Mouse (Mus musculus) left cerebral cortex, postnatal 4 days (tissue): ENCODE data around the gene Pom121. TPM values are rescaled to one million over a fixed set of nuclear protein-coding genes. Genes with fewer than 3 reads are reported as not detected.
A peak's percentile ranks its signal among the peaks of the same experiment; 100 is the strongest.
"Not testable (repeated sequence)": the region's sequence is repeated elsewhere in the genome, so short reads cannot be mapped to it uniquely, and the experiment has no call there.

Experiments
- DNase-seq: peaks from one replicate; pipeline ENCODE4 v3.0.0-alpha.2; 2022
- intact Hi-C: fragments of 180-260 bp; cut with DNase I; formaldehyde crosslinking; loops from one replicate; pipeline ENCODE4 v1.15.1; 2025
- total RNA-seq, 2 experiments: library from RNA; stranded (reverse); gene quantifications; 2 replicates each; pipeline ENCODE4 v1.2.3; 2021

Gene Pom121
- total RNA-seq, 2 experiments from 2014 or later = 44.9 to 45.4 TPM

DNA sequence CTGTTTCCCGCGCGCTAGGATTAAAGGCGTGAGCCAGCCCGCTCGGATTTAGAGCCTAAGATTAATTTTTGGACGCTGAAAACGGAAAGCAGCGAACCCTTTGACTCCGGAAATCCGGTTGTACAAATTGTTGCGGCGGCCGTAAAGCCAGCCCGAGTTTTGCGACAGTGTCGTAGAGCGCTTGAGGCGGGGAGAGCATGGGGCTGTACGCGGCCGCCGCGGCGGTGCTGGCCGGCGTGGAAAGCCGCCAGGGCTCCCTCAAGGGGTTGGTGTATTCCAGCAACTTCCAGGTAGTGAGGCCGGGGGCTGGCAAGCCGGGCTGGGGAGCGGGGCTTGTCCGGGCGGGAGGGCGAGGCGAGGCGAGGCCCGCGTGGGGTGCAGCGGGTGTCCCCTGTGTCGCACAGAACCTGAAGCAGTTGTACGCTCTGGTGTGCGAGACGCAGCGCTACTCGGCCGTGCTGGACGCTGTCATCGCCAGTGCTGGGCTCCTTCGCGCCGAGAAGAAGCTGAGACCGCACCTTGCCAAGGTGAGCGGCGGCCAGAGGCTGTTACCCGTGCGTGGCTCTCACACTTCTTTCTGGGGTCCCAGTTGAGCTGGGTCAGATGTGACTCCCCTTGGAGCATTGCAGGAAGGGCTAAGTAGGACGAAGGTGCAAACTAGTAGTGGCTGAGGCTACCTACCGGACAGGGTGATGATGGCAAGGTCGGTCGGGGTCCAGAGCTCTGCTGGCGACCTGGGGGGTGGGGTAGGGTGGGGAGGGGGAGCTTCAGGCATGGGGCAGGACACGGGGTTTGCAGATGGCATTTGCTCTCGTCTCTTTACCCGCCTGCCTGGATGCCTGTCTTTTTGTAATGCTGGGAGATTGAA is 24.3 kb downstream of the Pom121 start, which contains the start of gene Nsun5:
Gene Nsun5 (plus strand): TSS at position 167 of the 868 bp plus-strand sequence.
- DNase-seq = peak; percentile 97
- intact Hi-C loops = loop anchor here (10.0 kb wide), 1 partner anchor 145 kb away; no protein-coding TSS in a partner anchor

- DNase-seq, intact Hi-C loops: not testable (repeated sequence)
Observed at GRCm38 (mm10) chr5:135369196-135369595, 25.1 kb downstream of the Pom121 start.

DNA sequence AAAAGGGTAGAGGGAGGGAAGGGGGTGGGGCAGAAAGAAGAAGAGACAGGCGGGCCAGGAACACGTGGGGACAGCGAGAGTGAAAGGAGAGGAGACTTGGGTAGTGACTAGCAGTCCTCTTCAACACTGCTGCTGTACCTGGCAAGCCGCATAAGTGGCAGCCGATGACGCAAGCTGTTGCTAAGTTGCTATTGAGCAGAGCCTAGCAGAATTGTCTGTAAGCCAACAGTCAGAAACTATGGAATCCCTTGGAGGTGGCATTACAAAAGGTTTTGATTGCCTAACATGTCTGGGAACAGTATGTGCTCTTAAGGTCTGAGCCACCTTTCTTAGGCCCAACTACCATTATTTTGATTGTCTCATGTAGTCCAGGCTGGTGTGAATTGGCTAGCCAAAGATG is 26.0 kb downstream of the Pom121 start:
- intact Hi-C loops = no loop called here
- no peak for DNase-seq

- no peak for DNase-seq
- intact Hi-C loops = no loop called here
Observed at GRCm38 (mm10) chr5:135367841-135368240, 26.5 kb downstream of the Pom121 start.

DNA sequence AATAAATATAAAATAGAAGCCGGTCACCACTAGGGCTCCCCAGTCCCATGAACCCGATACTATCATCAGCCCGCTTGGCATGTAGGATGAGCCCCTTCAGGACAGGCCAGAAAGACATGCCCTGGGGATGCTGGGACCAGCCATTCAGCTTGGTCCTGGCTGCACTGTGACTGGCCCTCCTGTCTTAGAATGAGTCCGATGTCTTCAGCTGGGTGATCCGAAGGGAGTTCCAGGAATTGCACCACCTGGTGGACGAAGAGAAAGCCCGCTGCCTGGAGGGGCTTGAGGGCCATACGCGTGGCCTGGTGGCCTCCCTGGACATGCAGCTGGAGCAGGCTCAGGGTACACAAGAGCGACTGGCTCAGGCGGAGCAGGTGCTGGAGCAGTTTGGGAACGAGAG is 30.8 kb downstream of the Pom121 start:
- intact Hi-C loops = no loop called here

GRCm38 (mm10) chr5:135362572-135362971 is 31.8 kb downstream of the Pom121 start:
- intact Hi-C loops = no loop called here
- DNase-seq = no peak

More for the DNA sequence above, 30.8 kb downstream of the Pom121 start:
- peak; percentile 39 for DNase-seq

GRCm38 (mm10) chr5:135359772-135360171 is 34.6 kb downstream of the Pom121 start:
- intact Hi-C loops = no loop called here
- DNase-seq = no peak

GRCm38 (mm10) chr5:135357556-135357955 is 36.8 kb downstream of the Pom121 start:
- intact Hi-C loops = no loop called here
- DNase-seq = no peak

DNA sequence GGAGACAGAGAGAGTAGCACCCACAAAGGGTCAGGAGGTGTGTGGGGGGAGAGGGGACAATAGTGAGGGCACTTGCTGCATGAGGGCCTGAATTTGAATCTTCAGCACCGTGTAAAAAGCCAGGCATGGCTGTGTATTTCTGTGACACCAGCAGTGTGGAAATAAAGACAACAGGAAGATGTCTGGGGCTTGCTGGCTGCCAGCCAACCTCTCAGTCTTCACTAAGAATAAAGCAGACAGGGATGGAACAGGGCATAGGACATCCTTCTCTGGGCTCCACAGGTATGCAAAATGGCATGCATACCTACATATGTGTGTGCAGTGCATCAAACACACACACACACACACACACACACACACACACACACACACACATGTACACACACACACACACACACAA is 38.3 kb downstream of the Pom121 start:
- intact Hi-C loops = no loop called here
- DNase-seq = no peak

- no peak for DNase-seq
- intact Hi-C loops = no loop called here
Observed at GRCm38 (mm10) chr5:135353564-135353963, 40.8 kb downstream of the Pom121 start.

DNA sequence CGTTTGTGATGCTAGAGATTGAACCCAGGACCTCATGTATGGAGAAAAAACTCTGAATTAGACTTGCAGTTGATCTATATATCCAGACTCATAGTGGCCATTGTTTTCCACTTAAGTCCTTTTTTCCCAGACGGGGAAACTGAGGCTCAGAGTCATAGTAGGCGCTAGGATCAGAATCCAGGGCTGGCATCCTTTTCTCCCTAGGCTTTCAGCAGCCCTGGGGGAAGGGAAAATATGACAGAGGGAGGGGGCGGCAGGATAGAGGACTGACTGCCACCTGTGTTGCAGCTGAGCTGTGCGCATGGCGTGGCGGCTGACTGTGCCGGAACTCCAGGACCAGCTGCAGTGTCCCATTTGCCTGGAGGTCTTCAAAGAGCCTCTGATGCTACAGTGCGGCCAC is 41.4 kb downstream of the Pom121 start, which contains the start of gene Trim50:
Gene Trim50 (plus strand): TSS at position 301 of the 400 bp plus-strand sequence.
- no peak for DNase-seq
- intact Hi-C loops = no loop called here

DNA sequence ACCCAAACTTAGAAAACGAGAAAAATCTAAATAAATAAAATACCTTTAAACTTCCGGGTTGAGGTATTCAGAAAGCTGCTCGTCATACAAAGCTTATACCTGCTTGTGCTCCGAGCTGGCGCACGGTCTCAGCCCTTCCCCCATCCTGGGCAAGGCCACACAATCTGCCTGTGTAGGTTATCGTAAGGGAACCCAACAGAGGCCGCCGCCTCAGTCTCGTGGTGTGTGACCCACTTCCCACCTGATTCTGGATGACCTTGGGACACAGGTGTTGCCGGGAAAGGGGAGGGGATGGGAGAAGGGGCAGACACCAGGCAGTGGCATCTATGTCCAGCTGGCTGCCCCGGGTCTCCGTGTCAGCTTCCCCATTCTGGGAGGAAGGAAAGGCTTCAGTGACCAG is 42.7 kb downstream of the Pom121 start:
- intact Hi-C loops = no loop called here
- no peak for DNase-seq

DNA sequence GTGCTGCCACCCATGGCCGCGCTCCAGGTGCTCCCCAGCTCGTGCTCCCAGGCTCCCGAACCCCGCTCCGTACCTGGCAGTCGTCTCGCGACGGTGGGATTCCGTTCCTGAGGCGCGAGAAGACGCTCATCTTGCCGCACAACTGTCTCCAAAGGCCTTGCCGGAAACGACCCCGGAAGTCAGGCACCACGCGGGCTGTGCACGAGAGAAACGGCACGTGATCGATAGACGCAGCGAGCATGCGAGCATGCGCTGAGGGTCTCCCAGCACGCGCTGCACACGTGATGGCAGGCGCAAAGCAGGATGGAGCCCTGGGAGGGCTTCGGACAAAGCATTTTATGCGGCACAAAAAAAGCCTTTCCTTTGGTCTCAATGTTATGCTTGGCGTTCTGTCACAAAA is 44.5 kb downstream of the Pom121 start, which contains the start of gene Fkbp6:
Gene Fkbp6 (minus strand): TSS at position 183 of the 400 bp plus-strand sequence.
- no peak for DNase-seq
- intact Hi-C loops = no loop called here

DNA sequence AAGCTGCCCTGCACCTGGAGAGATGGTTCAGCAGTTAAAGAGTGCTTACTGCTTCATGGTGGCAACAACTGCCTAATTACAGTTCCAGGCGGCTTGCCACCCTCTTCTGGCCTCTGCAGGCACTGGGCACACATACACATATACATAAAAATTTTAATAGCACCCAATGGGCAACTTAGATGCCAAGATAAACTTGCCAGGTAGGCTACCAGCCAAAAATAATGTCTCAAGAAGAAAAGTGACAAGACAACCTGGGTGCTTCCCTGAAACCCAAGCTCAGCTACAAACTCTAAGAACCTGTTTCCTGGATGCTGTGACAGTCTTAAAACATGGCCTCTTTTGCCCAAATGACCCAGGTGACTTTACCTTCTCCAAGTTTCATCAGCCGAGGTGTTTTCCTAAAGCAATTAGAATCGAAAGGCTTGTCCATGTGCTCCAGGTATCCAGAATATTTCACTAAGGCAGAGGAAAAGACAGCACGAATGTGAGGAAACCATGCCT is 46.8 kb downstream of the Pom121 start:
- no peak for DNase-seq
- intact Hi-C loops = no loop called here

- intact Hi-C loops = no loop called here
- no peak for DNase-seq
Observed at GRCm38 (mm10) chr5:135346430-135346829, 47.9 kb downstream of the Pom121 start.

DNA sequence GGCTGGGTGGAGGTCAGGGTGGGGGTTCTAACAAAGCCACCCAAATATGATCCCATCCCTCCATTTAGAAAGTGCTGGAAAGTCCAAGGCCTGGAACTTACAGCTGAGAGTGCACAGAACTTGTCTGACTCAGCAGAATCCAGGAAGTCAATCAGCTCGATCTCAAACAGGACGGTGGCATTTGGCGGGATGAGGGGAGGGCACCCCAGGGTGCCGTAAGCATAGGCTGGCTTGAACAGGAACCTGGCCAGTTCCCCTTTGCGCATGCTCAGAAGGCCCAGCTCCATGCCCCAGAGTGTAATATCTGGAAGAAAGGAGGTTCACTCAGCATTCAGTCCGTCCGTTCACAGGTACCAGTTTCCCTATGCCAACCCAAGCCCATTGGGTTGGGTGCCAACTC is 48.4 kb downstream of the Pom121 start:
- no peak for DNase-seq

GRCm38 (mm10) chr5:135337575-135337974 is 56.8 kb downstream of the Pom121 start:
- no peak for DNase-seq
- intact Hi-C loops = no loop called here

More for the DNA sequence above, 48.4 kb downstream of the Pom121 start:
- intact Hi-C loops = no loop called here

GRCm38 (mm10) chr5:135331161-135331560 is 63.2 kb downstream of the Pom121 start:
- DNase-seq = no peak
- intact Hi-C loops = no loop called here

- no peak for DNase-seq
- intact Hi-C loops = no loop called here
Observed at GRCm38 (mm10) chr5:135330201-135330600, 64.1 kb downstream of the Pom121 start.

DNA sequence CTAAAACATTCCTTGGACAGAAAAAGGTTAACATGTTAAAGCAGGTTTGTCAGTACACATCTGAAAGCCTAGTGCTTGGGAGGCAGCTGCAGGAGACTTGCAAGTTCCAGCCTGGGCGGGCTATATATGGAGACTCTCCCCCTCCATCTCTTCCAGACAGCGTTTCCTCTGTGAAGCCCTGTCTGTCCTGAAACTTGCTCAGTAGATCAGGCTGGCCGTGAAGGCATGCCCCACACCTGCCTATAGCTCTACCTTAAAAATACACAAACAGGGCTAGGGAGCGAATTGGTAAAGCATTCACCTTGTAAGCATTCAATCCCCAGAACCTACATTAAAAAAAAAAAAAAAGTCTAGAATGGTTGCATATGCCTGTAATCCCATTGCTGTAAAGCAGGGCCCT is 64.9 kb downstream of the Pom121 start:
- intact Hi-C loops = no loop called here
- no peak for DNase-seq
